Mouse (Mus musculus) liver, embryonic 16.5 days (tissue): ENCODE data around the gene Zbtb16. TPM values are rescaled to one million over a fixed set of nuclear protein-coding genes. Genes with fewer than 3 reads are reported as not detected.

Experiments used
- ATAC-seq: fragments of 200-750 bp; cut with Nextera tagmentation; 2 replicates; pipeline ENCODE4 v1.8.0; 2017; ENCODE audit warnings: low read depth, mild to moderate bottlenecking, moderate number of reproducible peaks, moderate library complexity
- H3K27ac ChIP-seq: fragments of 300-500 bp; sonication (generic); 2 replicates; pipeline ENCODE4 v1.5.1; 2014; ENCODE audit warnings: mild to moderate bottlenecking, low read length
- H3K27me3 ChIP-seq: fragments of 300-500 bp; sonication (generic); 2 replicates; pipeline ENCODE4 v1.6.1; 2014; ENCODE audit warnings: low read depth, low read length, mixed read lengths; ENCODE audit not compliant: control insufficient read depth, insufficient read depth
- H3K36me3 ChIP-seq: fragments of 300-500 bp; sonication (generic); 2 replicates; pipeline ENCODE4 v1.6.1; 2014; ENCODE audit warnings: mild to moderate bottlenecking; ENCODE audit not compliant: control insufficient read depth, insufficient read depth
- H3K4me1 ChIP-seq: fragments of 300-500 bp; sonication (generic); 2 replicates; pipeline ENCODE4 v1.6.1; 2014; ENCODE audit warnings: low read depth, low read length, mixed read lengths; ENCODE audit not compliant: control insufficient read depth
- H3K4me2 ChIP-seq: fragments of 300-500 bp; sonication (generic); 2 replicates; pipeline ENCODE4 v1.6.1; 2014; ENCODE audit warnings: low read depth, low read length, mixed read lengths
- H3K4me3 ChIP-seq: fragments of 300-500 bp; sonication (generic); 2 replicates; pipeline ENCODE4 v1.5.1; 2014; ENCODE audit warnings: low read depth, mild to moderate bottlenecking, low read length
- H3K9ac ChIP-seq: fragments of 300-500 bp; sonication (generic); 2 replicates; pipeline ENCODE4 v1.6.1; 2014; ENCODE audit warnings: low read depth, low read length
- H3K9me3 ChIP-seq: fragments of 300-500 bp; sonication (generic); replicated peaks from 2 replicates; pipeline ENCODE4 v1.6.1; 2016; ENCODE audit warnings: low read length; ENCODE audit not compliant: control insufficient read depth
- WGBS: fragments of 180-500 bp; shearing (Covaris S2); extraction: QIAGEN DNeasy Blood & Tissue Kit; methylation state at CpG from one replicate; pipeline ENCODE4 v1.1.7; 2014; ENCODE audit not compliant: insufficient replicate concordance; 5-methylcytosine and 5-hydroxymethylcytosine counted together
- polyA plus RNA-seq: library from polyadenylated mRNA; unstranded; fragments of >200 nt; fragmentation: Nextera tagmentation; extraction: Ambion mirVana; gene quantifications from 2 replicates; pipeline ENCODE4 v1.2.1, GENCODE M21; 2015

The Zbtb16 gene
- polyA plus RNA-seq, 1 experiment from 2014 or later, result 1.1 TPM

DNA sequence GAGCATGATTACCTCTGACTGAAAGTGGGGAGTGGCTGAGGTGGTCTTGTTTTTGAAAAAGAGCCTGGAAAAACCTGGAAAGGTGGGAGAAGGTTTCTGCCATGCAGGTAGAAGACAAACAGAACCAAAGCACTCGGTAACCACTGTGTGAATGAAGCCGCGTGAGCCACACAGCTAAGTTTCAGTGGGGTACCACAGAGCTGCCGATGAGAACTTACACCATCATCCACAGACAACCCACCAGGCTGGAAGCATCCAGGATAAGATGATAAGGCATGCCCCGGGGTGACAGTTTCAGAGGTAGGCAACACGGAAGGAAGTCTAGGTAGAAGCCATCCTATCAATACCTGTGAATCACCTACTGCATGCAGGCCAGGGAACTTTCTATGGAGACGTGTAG, 93.9 kb downstream of the Zbtb16 start:
- ATAC-seq, result no peak
- no peaks in the 10 kb centered on the region for H3K27me3 ChIP-seq
- H3K36me3 ChIP-seq, result no peaks in the 10 kb centered on the region
- no peak overlapping the region for H3K27ac ChIP-seq
- H3K4me1 ChIP-seq, result peaks cover 22% of the 10 kb centered on the region
- no peaks in the 10 kb centered on the region for H3K9me3 ChIP-seq
- H3K4me2 ChIP-seq, result no peak overlapping the region
- no peak overlapping the region for H3K4me3 ChIP-seq
- H3K9ac ChIP-seq, result no peak overlapping the region
- 74% methylated on average over 7 of the region's 7 CpGs for WGBS

DNA sequence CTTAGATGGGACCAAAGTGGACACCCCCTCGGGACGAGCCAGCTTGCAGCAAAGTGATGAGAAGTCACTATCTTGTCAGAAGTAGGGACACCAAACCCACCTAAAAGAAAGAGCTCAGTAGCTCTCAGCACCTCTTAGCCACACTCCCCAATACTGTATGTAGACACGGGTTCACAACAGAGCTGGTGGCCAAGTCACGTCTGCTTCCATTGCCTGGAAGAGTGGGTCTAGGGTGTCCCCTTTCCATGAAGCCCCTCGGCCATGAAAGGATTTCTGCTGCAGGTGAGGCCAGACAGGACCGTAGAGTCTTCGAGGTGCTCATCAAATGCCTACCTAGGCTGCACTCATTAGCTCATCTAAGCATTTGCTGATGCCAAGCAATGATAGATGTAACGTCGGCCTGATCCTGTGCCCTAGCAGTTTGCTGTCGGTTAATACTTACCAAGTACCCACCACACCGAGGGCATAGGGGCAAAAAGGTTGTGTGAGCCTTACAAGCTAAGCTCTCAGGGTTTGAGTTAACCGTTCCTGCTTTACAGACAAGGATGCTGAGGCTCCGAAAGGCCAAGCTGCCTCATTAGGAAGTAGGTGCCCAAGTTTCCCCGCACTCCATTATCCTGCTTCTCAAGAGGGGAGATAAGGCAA, 94.5 kb downstream of the Zbtb16 start:
- ATAC-seq, result no peak
- Histone ChIP-seq H3K9ac (no peak overlapping the region), H3K27ac (no peak overlapping the region), H3K4me2 (no peak overlapping the region), H3K4me3 (no peak overlapping the region), H3K4me1 (peaks cover 22% of the 10 kb centered on the region), H3K36me3 (no peaks in the 10 kb centered on the region), H3K27me3 (no peaks in the 10 kb centered on the region), H3K9me3 (no peaks in the 10 kb centered on the region)
- WGBS, result 72% methylated on average over 14 of the region's 14 CpGs

DNA sequence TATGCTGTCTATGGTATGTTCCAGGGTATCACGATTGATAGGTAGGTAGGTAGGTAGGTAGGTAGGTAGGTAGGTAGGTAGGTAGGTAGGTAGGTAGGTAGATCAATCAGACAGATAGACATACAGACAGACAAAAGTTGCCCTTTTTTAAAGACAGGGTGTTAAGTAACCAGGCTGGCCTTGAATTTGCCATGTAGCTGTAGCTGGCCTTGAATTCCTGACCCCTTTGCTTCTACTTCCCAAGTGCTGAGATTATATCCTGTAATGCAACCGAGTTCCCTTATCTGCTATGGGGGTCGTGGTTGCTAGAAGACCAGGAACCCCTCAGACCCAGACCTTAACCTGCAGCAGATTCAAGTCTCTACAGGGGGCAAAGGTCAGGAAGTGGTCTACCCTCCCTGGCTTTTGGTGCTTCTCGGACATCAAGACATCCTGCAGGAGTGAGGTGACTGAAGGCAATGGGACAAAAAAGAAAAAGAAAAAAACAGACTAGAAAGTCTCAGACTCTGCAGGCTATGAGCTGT, 95.2 kb downstream of the Zbtb16 start:
- Histone ChIP-seq H3K27ac (no peak overlapping the region), H3K4me2 (no peak overlapping the region), H3K9ac (no peak overlapping the region), H3K36me3 (no peaks in the 10 kb centered on the region), H3K9me3 (no peaks in the 10 kb centered on the region), H3K4me3 (no peak overlapping the region), H3K27me3 (no peaks in the 10 kb centered on the region), H3K4me1 (peaks cover 20% of the 10 kb centered on the region)
- 37% methylated on average over 4 of the region's 4 CpGs for WGBS
- ATAC-seq, result no peak

DNA sequence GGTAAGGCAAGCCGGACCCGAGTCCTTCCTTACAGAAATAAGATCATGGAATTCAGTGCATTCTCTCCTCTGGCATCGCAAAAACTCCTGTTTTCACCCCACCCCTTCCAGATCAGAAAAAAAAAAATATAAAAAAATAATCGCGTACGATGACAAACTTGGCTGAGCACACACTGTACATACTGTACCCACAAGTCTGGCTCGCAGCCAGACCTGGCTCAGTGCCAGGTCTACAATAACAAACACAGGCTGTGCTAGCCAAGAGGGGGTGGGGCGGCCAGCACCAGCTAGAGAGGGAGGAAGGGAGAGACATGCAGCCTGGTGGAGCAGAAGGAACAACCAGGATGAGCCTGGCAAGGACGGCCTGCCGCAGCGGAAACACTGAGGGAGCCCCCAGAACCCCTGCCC, 95.9 kb downstream of the Zbtb16 start:
- Histone ChIP-seq H3K4me1 (peaks cover 15% of the 10 kb centered on the region), H3K4me2 (no peak overlapping the region; the same call in 1 of the 2 replicates), H3K27me3 (no peaks in the 10 kb centered on the region), H3K36me3 (no peaks in the 10 kb centered on the region), H3K4me3 (no peak overlapping the region), H3K9me3 (no peaks in the 10 kb centered on the region), H3K27ac (no peak overlapping the region), H3K9ac (no peak overlapping the region)
- ATAC-seq, result peak; percentile 90
- 25% methylated on average over 11 of the region's 11 CpGs for WGBS

DNA sequence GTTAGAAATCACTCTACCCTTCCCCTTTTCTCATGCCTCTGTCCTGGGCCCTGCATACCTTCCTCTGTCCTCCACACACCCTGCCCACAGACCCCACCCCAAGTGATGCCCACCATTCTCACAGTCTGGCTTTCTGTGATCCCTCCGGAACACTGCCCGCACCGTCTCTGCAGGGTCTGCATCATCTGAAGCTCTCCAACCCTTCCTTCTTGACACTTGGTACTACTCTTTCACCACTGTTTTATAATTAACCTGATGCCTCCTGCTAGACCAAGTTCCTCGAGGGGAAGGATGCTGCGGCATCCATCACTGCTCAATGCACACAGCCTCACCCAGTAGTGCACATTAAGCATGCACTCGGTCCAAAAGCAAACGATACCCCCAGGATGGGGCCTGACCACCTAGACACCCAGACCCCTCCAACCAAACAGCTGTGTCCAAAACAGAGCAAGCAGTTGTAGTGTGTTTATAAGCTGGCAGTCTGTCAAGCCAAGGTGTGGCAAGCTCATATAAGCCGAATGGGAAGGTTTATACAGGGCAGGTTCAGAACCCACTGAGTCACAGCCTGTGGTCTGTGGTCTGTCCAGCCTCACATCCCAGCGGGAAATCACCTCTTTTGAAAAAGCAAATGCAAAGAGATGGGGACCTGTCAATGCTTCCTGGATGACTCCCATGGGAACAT, 97.1 kb downstream of the Zbtb16 start:
- no peaks in the 10 kb centered on the region for H3K27me3 ChIP-seq
- no peak overlapping the region for H3K27ac ChIP-seq
- H3K9ac ChIP-seq, result no peak overlapping the region
- no peak for ATAC-seq
- peaks cover 9% of the 10 kb centered on the region for H3K4me1 ChIP-seq
- no peaks in the 10 kb centered on the region for H3K9me3 ChIP-seq
- H3K36me3 ChIP-seq, result no peaks in the 10 kb centered on the region
- whole genome bisulfite sequencing, result 68% methylated on average over 9 of the region's 9 CpGs
- no peak overlapping the region for H3K4me3 ChIP-seq
- H3K4me2 ChIP-seq, result no peak overlapping the region

DNA sequence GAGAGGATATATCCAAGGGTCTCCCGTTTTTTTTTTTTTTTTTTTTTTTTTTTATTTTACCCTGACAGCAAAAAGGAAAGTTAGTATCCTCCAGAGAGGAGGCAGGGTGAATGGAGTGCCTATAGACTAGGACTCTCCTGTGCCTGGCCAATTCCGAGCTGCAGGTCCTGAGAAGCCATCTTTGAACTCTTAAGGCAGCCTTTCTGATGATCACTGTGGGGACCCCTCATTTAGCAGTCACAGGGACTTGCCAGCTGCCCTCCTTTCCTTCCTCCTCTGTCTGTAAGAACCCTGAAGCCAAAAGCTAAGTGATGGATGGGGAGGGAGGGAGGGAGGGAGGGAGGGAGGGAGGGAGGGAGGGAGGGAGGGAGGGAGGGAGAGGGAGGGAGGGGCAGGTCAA, 98.1 kb downstream of the Zbtb16 start:
- no peaks in the 10 kb centered on the region for H3K9me3 ChIP-seq
- H3K36me3 ChIP-seq, result no peaks in the 10 kb centered on the region
- peaks cover 9% of the 10 kb centered on the region for H3K4me1 ChIP-seq
- WGBS, result 35% methylated on average over 2 of the region's 2 CpGs
- no peak overlapping the region for H3K4me3 ChIP-seq
- no peak overlapping the region for H3K4me2 ChIP-seq
- H3K27ac ChIP-seq, result no peak overlapping the region
- no peak for ATAC-seq
- H3K27me3 ChIP-seq, result no peaks in the 10 kb centered on the region
- no peak overlapping the region for H3K9ac ChIP-seq

DNA sequence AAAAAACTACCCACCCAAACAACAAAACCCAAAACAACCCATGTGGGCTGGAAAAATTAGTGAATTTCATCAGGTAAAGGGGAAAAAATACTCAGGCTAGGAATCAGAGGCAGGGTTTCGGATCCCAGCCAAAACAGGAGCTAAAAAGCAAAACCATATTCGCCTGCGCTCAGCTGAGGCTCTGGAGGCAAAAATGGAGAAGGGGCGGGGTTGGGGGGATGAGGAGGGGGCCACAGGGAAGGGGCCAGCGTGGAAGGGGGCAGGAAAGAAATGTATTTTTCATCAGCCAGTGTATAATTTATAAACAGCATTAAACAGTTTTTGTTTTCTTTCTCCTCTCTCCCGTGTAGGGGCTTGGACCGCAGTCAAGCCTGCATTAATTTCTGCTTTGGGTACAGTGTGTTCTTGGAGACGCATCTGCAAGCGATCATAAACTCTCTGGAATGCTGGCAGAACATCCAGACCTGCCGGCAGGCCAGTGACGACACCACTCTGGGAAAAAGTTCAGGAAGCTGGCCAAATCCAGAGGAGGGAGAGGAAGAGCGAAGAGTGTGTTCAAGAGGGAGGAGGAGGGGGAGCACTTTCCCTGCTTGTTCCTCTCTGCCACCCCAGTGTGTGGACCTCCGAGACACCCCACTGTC, 98.7 kb downstream of the Zbtb16 start:
- Histone ChIP-seq H3K4me2 (no peak overlapping the region), H3K9ac (no peak overlapping the region)
- 58% methylated on average over 13 of the region's 13 CpGs for WGBS

DNA sequence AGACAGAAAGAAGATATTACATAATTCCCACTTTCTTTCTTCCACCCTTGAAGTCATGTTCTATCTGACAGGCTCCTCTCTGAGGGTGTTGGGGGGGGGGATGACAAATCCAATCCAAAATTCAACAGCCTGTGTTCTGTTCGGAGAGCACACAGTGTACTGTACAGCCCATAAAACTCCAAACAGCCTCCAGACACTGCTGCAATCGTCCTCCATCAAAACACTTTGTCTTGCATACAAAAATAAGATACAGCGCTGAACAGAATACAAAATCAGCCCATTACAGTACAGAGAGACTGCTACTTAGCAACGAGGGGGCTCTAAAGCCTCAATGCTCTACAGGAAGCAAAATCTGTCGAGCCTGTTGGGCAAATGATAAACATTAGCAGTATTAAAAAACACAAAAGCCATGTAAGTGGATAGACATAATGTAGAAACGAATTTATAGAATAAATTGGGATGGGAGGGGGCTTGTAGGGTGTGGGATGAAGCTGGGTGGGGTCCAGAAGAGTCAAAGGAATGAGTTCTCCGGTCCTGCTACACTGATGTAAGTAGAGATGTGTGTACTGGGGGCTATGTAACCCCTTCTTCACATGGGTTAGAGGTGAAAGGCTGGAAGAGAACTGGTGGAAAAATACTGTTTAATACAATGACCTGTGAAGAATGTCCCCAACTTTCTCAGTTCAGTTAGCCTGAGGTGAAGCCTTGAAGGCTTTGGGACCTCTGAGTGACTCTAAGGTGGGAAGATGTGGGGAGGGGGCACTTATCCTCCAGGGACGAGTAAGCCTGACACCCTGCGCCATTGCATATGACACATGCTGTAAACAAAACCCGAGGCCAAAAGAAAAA, 99.4 kb downstream of the Zbtb16 start:
- Histone ChIP-seq H3K4me1 (peaks cover 9% of the 10 kb centered on the region), H3K4me3 (no peak overlapping the region), H3K9ac (no peak overlapping the region), H3K27ac (no peak overlapping the region), H3K4me2 (no peak overlapping the region), H3K36me3 (no peaks in the 10 kb centered on the region), H3K9me3 (no peaks in the 10 kb centered on the region), H3K27me3 (no peaks in the 10 kb centered on the region)
- ATAC-seq, result no peak
- WGBS, result 49% methylated on average over 10 of the region's 10 CpGs

More for the DNA sequence above, 98.7 kb downstream of the Zbtb16 start:
- Histone ChIP-seq H3K27ac (no peak overlapping the region), H3K27me3 (no peaks in the 10 kb centered on the region), H3K36me3 (no peaks in the 10 kb centered on the region), H3K4me3 (no peak overlapping the region), H3K4me1 (peaks cover 9% of the 10 kb centered on the region), H3K9me3 (no peaks in the 10 kb centered on the region)
- 0 out of 2 replicates have a peak, but pooled peaks have one; percentile 22 for ATAC-seq
